Mouse (Mus musculus): ENCODE data around the gene Chrnb2. TPM values are rescaled to one million over a fixed set of nuclear protein-coding genes. Genes with fewer than 3 reads are reported as not detected.

The Chrnb2 gene
- 0.68 and 0.81 TPM in 2 replicates for polyA plus RNA-seq (2015; fragmentation: Nextera tagmentation; extraction: Ambion mirVana)

GRCm38 (mm10) chr3:89764119-89764724, at the start of gene Chrnb2:
Gene Chrnb2 (minus strand): TSS chr3:89764632.
- Histone ChIP-seq H3K4me3 (ENCODE audit: low read depth, low read length) (no peak within 1 kb of the TSS), H3K36me3 (ENCODE audit: control insufficient read depth, insufficient read depth, low read length) (no peaks in the 10 kb centered on the region), H3K4me1 (replicated peaks; ENCODE audit: control insufficient read depth, insufficient read depth) (no peaks in the 10 kb centered on the region), H3K27ac (replicated peaks) (no peak within 1 kb of the TSS), H3K27me3 (ENCODE audit: control insufficient read depth, insufficient read depth, low read length) (no peaks in the 10 kb centered on the region), H3K9me3 (ENCODE audit: control insufficient read depth, low read length) (no peaks in the 10 kb centered on the region), H3K4me2 (replicated peaks; ENCODE audit: low read depth) (peak within 1 kb of the TSS; percentile 33), H3K9ac (ENCODE audit: low read length) (no peak within 1 kb of the TSS)
- 1% methylated on average over 36 of the region's 36 CpGs for WGBS
- TF ChIP-seq EP300 (optimal IDR thresholded peaks at IDR 0.05) (no peak), CTCF (IDR thresholded peaks at IDR 0.05; ENCODE audit: low read depth) (no peak)
- DNase-seq (ENCODE audit: low spot score) (peak; percentile 87), ATAC-seq (ENCODE audit: low FRiP score, low TSS enrichment) (peak; percentile 93)

DNA sequence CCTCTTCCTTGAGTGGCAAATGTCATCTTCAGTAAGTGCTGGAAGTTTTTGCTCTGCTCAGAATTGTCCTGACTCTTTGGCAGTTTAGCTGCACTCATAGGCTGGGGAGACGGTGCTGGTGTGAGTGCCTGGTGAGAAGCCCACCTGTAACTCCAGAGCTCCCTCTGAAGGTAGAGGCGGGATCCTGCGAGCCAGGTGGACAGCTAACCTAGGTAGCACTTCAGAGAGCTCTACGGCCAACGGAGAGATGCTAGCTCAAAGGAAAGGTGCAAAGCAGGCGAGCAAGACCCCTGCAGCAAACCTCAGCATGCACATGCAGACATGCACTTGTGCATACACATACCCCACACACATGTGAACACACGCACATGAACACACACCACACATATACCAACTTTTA, 49.6 kb upstream of the Chrnb2 start:
- Histone ChIP-seq H3K4me1 (replicated peaks; ENCODE audit: control insufficient read depth, insufficient read depth) (no peaks in the 10 kb centered on the region), H3K4me2 (replicated peaks; ENCODE audit: low read depth) (no peak overlapping the region), H3K27ac (replicated peaks) (no peak overlapping the region), H3K9ac (ENCODE audit: low read length) (no peak overlapping the region), H3K9me3 (ENCODE audit: control insufficient read depth, low read length) (no peaks in the 10 kb centered on the region), H3K4me3 (ENCODE audit: low read depth, low read length) (no peak overlapping the region), H3K36me3 (ENCODE audit: control insufficient read depth, insufficient read depth, low read length) (no peaks in the 10 kb centered on the region), H3K27me3 (ENCODE audit: control insufficient read depth, insufficient read depth, low read length) (no peaks in the 10 kb centered on the region)
- ATAC-seq (ENCODE audit: low FRiP score, low TSS enrichment), result no peak
- 70% methylated on average over 7 of the region's 7 CpGs for WGBS
- DNase-seq (ENCODE audit: low spot score), result no peak
- no peak for TF ChIP-seq EP300 (optimal IDR thresholded peaks at IDR 0.05)
- TF ChIP-seq CTCF (IDR thresholded peaks at IDR 0.05; ENCODE audit: low read depth), result 0 out of 2 replicates have a peak, but pooled peaks have one; percentile 4

GRCm38 (mm10) chr3:89812166-89812565, 47.7 kb upstream of the Chrnb2 start:
- 81% methylated on average over 3 of the region's 3 CpGs for WGBS
- no peaks in the 10 kb centered on the region for H3K9me3 ChIP-seq (ENCODE audit: control insufficient read depth, low read length)

DNA sequence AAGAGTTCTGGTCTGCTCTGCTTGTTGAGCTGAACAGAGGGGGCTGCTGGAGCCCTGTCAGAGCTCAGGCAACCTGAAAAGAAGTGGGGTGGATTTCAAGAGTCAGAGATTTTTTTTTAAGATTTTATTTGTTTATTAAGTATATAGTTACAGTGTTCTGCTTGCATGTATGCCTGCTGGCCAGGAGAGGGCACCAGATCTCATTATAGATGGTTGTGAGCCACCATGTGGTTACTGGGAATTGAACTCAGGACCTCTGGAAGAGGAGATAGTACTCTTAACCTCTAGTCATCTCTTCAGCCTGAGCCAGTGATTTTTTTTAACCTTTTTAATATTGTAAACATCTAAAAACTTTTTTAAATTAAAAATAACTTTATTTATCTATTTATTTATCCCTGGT, 46.4 kb upstream of the Chrnb2 start:
- Histone ChIP-seq H3K4me1 (replicated peaks; ENCODE audit: control insufficient read depth, insufficient read depth) (no peaks in the 10 kb centered on the region), H3K36me3 (ENCODE audit: control insufficient read depth, insufficient read depth, low read length) (no peaks in the 10 kb centered on the region), H3K4me3 (ENCODE audit: low read depth, low read length) (no peak overlapping the region), H3K9me3 (ENCODE audit: control insufficient read depth, low read length) (no peaks in the 10 kb centered on the region), H3K9ac (ENCODE audit: low read length) (no peak overlapping the region), H3K4me2 (replicated peaks; ENCODE audit: low read depth) (no peak overlapping the region), H3K27ac (replicated peaks) (no peak overlapping the region), H3K27me3 (ENCODE audit: control insufficient read depth, insufficient read depth, low read length) (no peaks in the 10 kb centered on the region)
- DNase-seq (ENCODE audit: low spot score), result no peak
- ATAC-seq (ENCODE audit: low FRiP score, low TSS enrichment), result no peak
- peak; percentile 62 for TF ChIP-seq CTCF (IDR thresholded peaks at IDR 0.05; ENCODE audit: low read depth)
- TF ChIP-seq EP300 (optimal IDR thresholded peaks at IDR 0.05), result no peak

More at GRCm38 (mm10) chr3:89812166-89812565, 47.7 kb upstream of the Chrnb2 start:
- Histone ChIP-seq H3K4me3 (ENCODE audit: low read depth, low read length) (no peak overlapping the region), H3K27ac (replicated peaks) (no peak overlapping the region), H3K4me1 (replicated peaks; ENCODE audit: control insufficient read depth, insufficient read depth) (no peaks in the 10 kb centered on the region), H3K36me3 (ENCODE audit: control insufficient read depth, insufficient read depth, low read length) (no peaks in the 10 kb centered on the region), H3K27me3 (ENCODE audit: control insufficient read depth, insufficient read depth, low read length) (no peaks in the 10 kb centered on the region), H3K9ac (ENCODE audit: low read length) (no peak overlapping the region), H3K4me2 (replicated peaks; ENCODE audit: low read depth) (no peak overlapping the region)
- TF ChIP-seq CTCF (IDR thresholded peaks at IDR 0.05; ENCODE audit: low read depth) (no peak), EP300 (optimal IDR thresholded peaks at IDR 0.05) (no peak)
- DNase-seq (ENCODE audit: low spot score) (no peak), ATAC-seq (ENCODE audit: low FRiP score, low TSS enrichment) (no peak)

DNA sequence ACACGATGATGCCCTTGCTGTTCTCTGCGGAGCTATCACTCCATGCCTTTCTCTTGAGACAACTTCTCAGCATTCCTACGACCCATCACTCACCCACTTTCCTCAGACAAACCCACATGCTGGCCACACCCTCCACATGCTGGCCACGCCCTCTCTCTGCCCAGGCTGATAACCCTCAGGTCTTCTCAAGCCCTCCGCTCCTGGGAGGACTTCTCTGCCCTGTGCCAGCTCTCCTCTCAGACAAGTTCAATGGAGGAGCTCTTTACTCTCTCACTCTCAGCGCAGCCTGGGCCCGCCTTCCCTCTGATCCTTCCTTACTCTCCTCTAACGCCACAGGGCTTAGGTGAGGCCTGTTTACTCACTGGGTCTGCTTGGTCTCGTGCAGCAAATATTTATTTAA, 44.2 kb upstream of the Chrnb2 start:
- ATAC-seq (ENCODE audit: low FRiP score, low TSS enrichment), result peak; percentile 62
- TF ChIP-seq CTCF (IDR thresholded peaks at IDR 0.05; ENCODE audit: low read depth), result no peak
- TF ChIP-seq EP300 (optimal IDR thresholded peaks at IDR 0.05), result no peak
- Histone ChIP-seq H3K9me3 (ENCODE audit: control insufficient read depth, low read length) (no peaks in the 10 kb centered on the region), H3K36me3 (ENCODE audit: control insufficient read depth, insufficient read depth, low read length) (no peaks in the 10 kb centered on the region), H3K4me1 (replicated peaks; ENCODE audit: control insufficient read depth, insufficient read depth) (no peaks in the 10 kb centered on the region), H3K9ac (ENCODE audit: low read length) (no peak overlapping the region), H3K27ac (replicated peaks) (peak overlapping the region; percentile 76), H3K4me3 (ENCODE audit: low read depth, low read length) (no peak overlapping the region), H3K27me3 (ENCODE audit: control insufficient read depth, insufficient read depth, low read length) (no peaks in the 10 kb centered on the region), H3K4me2 (replicated peaks; ENCODE audit: low read depth) (no peak overlapping the region)
- DNase-seq (ENCODE audit: low spot score), result peak; percentile 46
- 32% methylated on average over 9 of the region's 9 CpGs for WGBS

- H3K9ac ChIP-seq (ENCODE audit: low read length), result no peak overlapping the region
- peak; percentile 73 for DNase-seq (ENCODE audit: low spot score)
- TF ChIP-seq CTCF (IDR thresholded peaks at IDR 0.05; ENCODE audit: low read depth), result no peak
- no peak for TF ChIP-seq EP300 (optimal IDR thresholded peaks at IDR 0.05)
- no peaks in the 10 kb centered on the region for H3K36me3 ChIP-seq (ENCODE audit: control insufficient read depth, insufficient read depth, low read length)
- 40% methylated on average over 5 of the region's 5 CpGs for WGBS
- H3K4me2 ChIP-seq (replicated peaks; ENCODE audit: low read depth), result no peak overlapping the region
- H3K4me3 ChIP-seq (ENCODE audit: low read depth, low read length), result no peak overlapping the region
- ATAC-seq (ENCODE audit: low FRiP score, low TSS enrichment), result peak; percentile 99
- H3K9me3 ChIP-seq (ENCODE audit: control insufficient read depth, low read length), result no peaks in the 10 kb centered on the region
- peak overlapping the region; percentile 76; the same call in 1 of the 2 replicates for H3K27ac ChIP-seq (replicated peaks)
- H3K4me1 ChIP-seq (replicated peaks; ENCODE audit: control insufficient read depth, insufficient read depth), result no peaks in the 10 kb centered on the region
- no peaks in the 10 kb centered on the region for H3K27me3 ChIP-seq (ENCODE audit: control insufficient read depth, insufficient read depth, low read length)
These were observed 43.4 kb upstream of the Chrnb2 start for GRCm38 (mm10) chr3:89807881-89808280.
